Mouse (Mus musculus): ENCODE measurements around the gene Maea. TPM values are rescaled to one million over a fixed set of nuclear protein-coding genes. Genes with fewer than 3 reads are reported as not detected.
"Not testable (repeated sequence)": the region's sequence is repeated elsewhere in the genome, so short reads cannot be mapped to it uniquely, and the experiment has no call there.

Gene Maea
- polyA plus RNA-seq, 1 experiment from 2014 or later, result 123 TPM

GRCm38 (mm10) chr5:33335977-33336360, 660 bp downstream of the Maea start:
- Histone ChIP-seq H3K27ac (replicated peaks; ENCODE audit: low read depth, low read length) (peak overlapping the region; percentile 73), H3K4me3 (ENCODE audit: low read depth, low read length) (peak overlapping the region; percentile 99), H3K4me2 (ENCODE audit: low read depth, low read length) (peak overlapping the region; percentile 79), H3K4me1 (ENCODE audit: control insufficient read depth, insufficient read depth, low read length) (peaks cover 14% of the 10 kb centered on the region), H3K9me3 (ENCODE audit: control insufficient read depth, low read length) (0 out of 2 replicates have a peak, but pooled peaks cover 3% of the 10 kb centered on the region), H3K27me3 (replicated peaks; ENCODE audit: control insufficient read depth, insufficient read depth, low read length) (no peaks in the 10 kb centered on the region), H3K36me3 (ENCODE audit: control insufficient read depth, insufficient read depth, low read length) (peaks cover 14% of the 10 kb centered on the region), H3K9ac (ENCODE audit: low read depth, low read length) (peak overlapping the region; percentile 95)
- WGBS, result 0% methylated on average over 14 of the region's 31 CpGs
- DNase-seq (ENCODE audit: low spot score) (peak; percentile 44), ATAC-seq (ENCODE audit: low read depth) (no peak)

DNA sequence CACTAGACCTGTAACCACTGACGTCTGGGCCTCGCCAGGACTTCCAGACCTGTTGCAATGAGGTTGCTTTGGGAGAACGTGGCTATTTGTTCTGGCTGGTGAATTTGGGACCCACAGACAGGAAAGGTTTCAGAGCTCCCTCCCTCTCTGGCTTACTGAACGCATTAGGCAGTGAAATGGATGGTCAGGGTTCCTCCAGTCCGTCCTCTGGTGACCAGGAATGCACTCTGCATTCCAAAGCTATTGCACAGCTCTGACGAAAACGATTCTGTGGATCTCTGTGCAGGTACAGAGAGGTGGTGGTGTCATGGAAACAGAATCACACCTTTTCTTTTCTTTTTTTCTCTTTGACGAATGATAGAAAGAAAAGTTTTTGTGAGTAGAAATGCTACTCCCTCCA, 1.9 kb downstream of the Maea start:
- H3K9me3 ChIP-seq (ENCODE audit: control insufficient read depth, low read length), result 0 out of 2 replicates have a peak, but pooled peaks cover 3% of the 10 kb centered on the region
- WGBS, result 80% methylated on average over 8 of the region's 8 CpGs
- peak overlapping the region; percentile 95; the same call in 1 of the 2 replicates for H3K9ac ChIP-seq (ENCODE audit: low read depth, low read length)
- H3K4me3 ChIP-seq (ENCODE audit: low read depth, low read length), result no peak overlapping the region
- no peak for DNase-seq (ENCODE audit: low spot score)
- peak overlapping the region; percentile 79; the same call in 1 of the 2 replicates for H3K4me2 ChIP-seq (ENCODE audit: low read depth, low read length)
- peaks cover 14% of the 10 kb centered on the region for H3K4me1 ChIP-seq (ENCODE audit: control insufficient read depth, insufficient read depth, low read length)
- H3K36me3 ChIP-seq (ENCODE audit: control insufficient read depth, insufficient read depth, low read length), result peaks cover 14% of the 10 kb centered on the region
- H3K27me3 ChIP-seq (replicated peaks; ENCODE audit: control insufficient read depth, insufficient read depth, low read length), result no peaks in the 10 kb centered on the region
- no peak for ATAC-seq (ENCODE audit: low read depth)
- no peak overlapping the region for H3K27ac ChIP-seq (replicated peaks; ENCODE audit: low read depth, low read length)

DNA sequence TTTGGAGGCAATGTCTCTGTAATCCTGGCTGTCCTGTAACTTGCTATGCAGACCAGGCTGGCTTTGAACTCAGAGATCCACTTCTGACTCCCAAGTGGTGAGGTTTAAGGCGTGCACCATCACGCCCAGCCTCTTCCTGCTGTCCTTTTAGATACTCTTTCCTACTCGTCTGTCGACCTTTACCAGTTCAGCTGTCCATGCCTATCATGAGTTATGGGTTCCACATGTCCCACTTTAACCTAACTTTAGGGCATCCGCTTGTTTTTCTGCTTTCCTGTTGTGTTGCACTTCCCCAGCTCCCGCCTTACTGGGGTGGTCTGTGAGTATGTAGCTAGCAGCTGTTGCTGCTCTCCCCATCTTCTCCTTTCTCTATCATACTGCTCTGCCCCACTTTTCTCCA, 5.9 kb downstream of the Maea start:
- WGBS, result 76% methylated on average over 6 of the region's 6 CpGs
- no peaks in the 10 kb centered on the region for H3K27me3 ChIP-seq (replicated peaks; ENCODE audit: control insufficient read depth, insufficient read depth, low read length)
- no peak for ATAC-seq (ENCODE audit: low read depth)

DNA sequence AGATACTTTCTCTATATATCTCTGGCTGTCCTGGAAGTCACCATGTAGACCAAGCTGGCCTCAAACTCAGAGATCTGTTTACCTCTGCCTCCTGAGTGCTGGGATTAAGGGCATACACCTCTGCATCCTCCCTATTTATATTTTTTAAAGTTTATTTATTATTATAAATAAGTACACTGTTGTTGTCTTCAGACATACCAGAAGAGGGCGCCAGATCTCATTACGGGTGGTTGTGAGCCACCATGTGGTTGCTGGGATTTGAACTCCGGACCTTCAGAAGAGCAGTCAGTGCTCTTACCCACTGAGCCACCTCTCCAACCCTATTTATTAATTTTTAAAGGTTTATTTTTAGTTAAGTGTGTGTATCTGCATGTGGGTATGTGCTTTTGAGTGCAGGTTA, 6.9 kb downstream of the Maea start:
- H3K36me3 ChIP-seq (ENCODE audit: control insufficient read depth, insufficient read depth, low read length), result peaks cover 28% of the 10 kb centered on the region
- not testable (repeated sequence) for ATAC-seq (ENCODE audit: low read depth); DNase-seq (ENCODE audit: low spot score); H3K4me3 ChIP-seq (ENCODE audit: low read depth, low read length); H3K27ac ChIP-seq (replicated peaks; ENCODE audit: low read depth, low read length); H3K9ac ChIP-seq (ENCODE audit: low read depth, low read length); H3K27me3 ChIP-seq (replicated peaks; ENCODE audit: control insufficient read depth, insufficient read depth, low read length); H3K4me2 ChIP-seq (ENCODE audit: low read depth, low read length); H3K9me3 ChIP-seq (ENCODE audit: control insufficient read depth, low read length); H3K4me1 ChIP-seq (ENCODE audit: control insufficient read depth, insufficient read depth, low read length)
- WGBS, result 78% methylated on average over 3 of the region's 3 CpGs

More for the DNA sequence above, 5.9 kb downstream of the Maea start:
- Histone ChIP-seq H3K4me1 (ENCODE audit: control insufficient read depth, insufficient read depth, low read length) (peaks cover 10% of the 10 kb centered on the region), H3K4me3 (ENCODE audit: low read depth, low read length) (no peak overlapping the region), H3K27ac (replicated peaks; ENCODE audit: low read depth, low read length) (no peak overlapping the region), H3K9ac (ENCODE audit: low read depth, low read length) (no peak overlapping the region), H3K9me3 (ENCODE audit: control insufficient read depth, low read length) (no peaks in the 10 kb centered on the region), H3K4me2 (ENCODE audit: low read depth, low read length) (no peak overlapping the region), H3K36me3 (ENCODE audit: control insufficient read depth, insufficient read depth, low read length) (peaks cover 28% of the 10 kb centered on the region)
- DNase-seq (ENCODE audit: low spot score), result no peak

- DNase-seq (ENCODE audit: low spot score) (no peak), ATAC-seq (ENCODE audit: low read depth) (no peak)
- no peaks in the 10 kb centered on the region for H3K4me1 ChIP-seq (ENCODE audit: control insufficient read depth, insufficient read depth, low read length)
- no peak overlapping the region for H3K4me2 ChIP-seq (ENCODE audit: low read depth, low read length)
- H3K36me3 ChIP-seq (ENCODE audit: control insufficient read depth, insufficient read depth, low read length), result peaks cover 28% of the 10 kb centered on the region
- H3K27ac ChIP-seq (replicated peaks; ENCODE audit: low read depth, low read length), result no peak overlapping the region
- no peak overlapping the region for H3K4me3 ChIP-seq (ENCODE audit: low read depth, low read length)
- no peaks in the 10 kb centered on the region for H3K27me3 ChIP-seq (replicated peaks; ENCODE audit: control insufficient read depth, insufficient read depth, low read length)
- H3K9ac ChIP-seq (ENCODE audit: low read depth, low read length), result no peak overlapping the region
- H3K9me3 ChIP-seq (ENCODE audit: control insufficient read depth, low read length), result no peaks in the 10 kb centered on the region
Measured at GRCm38 (mm10) chr5:33342821-33343220, 7.5 kb downstream of the Maea start.

DNA sequence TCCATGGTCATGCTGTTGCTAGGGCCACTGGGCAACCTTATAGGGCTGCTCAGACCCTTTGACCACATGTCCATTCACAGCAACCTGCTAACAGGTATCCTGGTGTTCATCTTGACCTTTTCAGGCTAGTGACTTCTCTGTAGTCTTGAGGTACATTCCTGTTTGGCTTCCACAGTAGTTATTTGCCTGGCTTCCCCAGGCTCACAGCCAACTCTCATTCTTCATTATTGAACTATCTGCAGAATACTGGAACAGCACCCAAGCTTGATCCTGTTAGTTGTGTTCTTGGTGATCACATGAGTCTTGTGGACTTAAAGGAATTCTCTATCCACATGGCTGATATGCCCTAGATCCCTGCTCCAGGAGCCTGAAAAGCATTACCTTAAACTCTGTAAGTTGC, 8.3 kb downstream of the Maea start:
- Histone ChIP-seq H3K9ac (ENCODE audit: low read depth, low read length) (no peak overlapping the region), H3K36me3 (ENCODE audit: control insufficient read depth, insufficient read depth, low read length) (peaks cover 23% of the 10 kb centered on the region), H3K27ac (replicated peaks; ENCODE audit: low read depth, low read length) (no peak overlapping the region), H3K4me2 (ENCODE audit: low read depth, low read length) (no peak overlapping the region), H3K9me3 (ENCODE audit: control insufficient read depth, low read length) (no peaks in the 10 kb centered on the region), H3K27me3 (replicated peaks; ENCODE audit: control insufficient read depth, insufficient read depth, low read length) (no peaks in the 10 kb centered on the region), H3K4me1 (ENCODE audit: control insufficient read depth, insufficient read depth, low read length) (no peaks in the 10 kb centered on the region), H3K4me3 (ENCODE audit: low read depth, low read length) (no peak overlapping the region)
- no peak for DNase-seq (ENCODE audit: low spot score)
- no peak for ATAC-seq (ENCODE audit: low read depth)

DNA sequence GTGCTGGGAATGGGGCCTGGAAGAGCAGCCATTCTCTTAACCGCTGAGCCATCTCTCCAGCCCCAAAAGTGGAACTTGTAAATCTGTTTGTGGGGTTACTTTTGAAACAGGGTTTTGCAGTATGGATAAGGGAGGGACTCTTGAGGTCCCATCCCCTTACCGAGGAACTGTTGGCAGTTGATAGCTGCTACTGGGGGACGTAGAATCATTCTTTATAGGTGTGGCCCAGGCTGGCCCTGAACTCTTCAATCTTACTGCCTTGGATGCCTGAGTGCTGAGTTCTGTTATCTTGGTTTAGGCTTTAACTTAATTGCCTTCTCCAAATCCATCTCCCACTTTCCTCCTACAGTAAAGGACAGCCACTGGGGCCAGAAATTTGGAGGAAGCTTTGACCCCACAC, 8.8 kb downstream of the Maea start:
- H3K4me2 ChIP-seq (ENCODE audit: low read depth, low read length), result no peak overlapping the region
- no peaks in the 10 kb centered on the region for H3K27me3 ChIP-seq (replicated peaks; ENCODE audit: control insufficient read depth, insufficient read depth, low read length)
- WGBS, result 97% methylated on average over 3 of the region's 3 CpGs
- DNase-seq (ENCODE audit: low spot score) (no peak), ATAC-seq (ENCODE audit: low read depth) (no peak)
- no peak overlapping the region for H3K27ac ChIP-seq (replicated peaks; ENCODE audit: low read depth, low read length)
- no peak overlapping the region for H3K4me3 ChIP-seq (ENCODE audit: low read depth, low read length)
- peaks cover 19% of the 10 kb centered on the region for H3K36me3 ChIP-seq (ENCODE audit: control insufficient read depth, insufficient read depth, low read length)
- no peaks in the 10 kb centered on the region for H3K9me3 ChIP-seq (ENCODE audit: control insufficient read depth, low read length)
- H3K4me1 ChIP-seq (ENCODE audit: control insufficient read depth, insufficient read depth, low read length), result no peaks in the 10 kb centered on the region
- H3K9ac ChIP-seq (ENCODE audit: low read depth, low read length), result no peak overlapping the region

GRCm38 (mm10) chr5:33347620-33348019, 12.3 kb downstream of the Maea start:
- H3K9me3 ChIP-seq (ENCODE audit: control insufficient read depth, low read length), result no peaks in the 10 kb centered on the region
- H3K4me1 ChIP-seq (ENCODE audit: control insufficient read depth, insufficient read depth, low read length), result peaks cover 8% of the 10 kb centered on the region
- H3K9ac ChIP-seq (ENCODE audit: low read depth, low read length), result no peak overlapping the region
- WGBS, result 79% methylated on average over 3 of the region's 3 CpGs
- ATAC-seq (ENCODE audit: low read depth), result no peak
- H3K27ac ChIP-seq (replicated peaks; ENCODE audit: low read depth, low read length), result no peak overlapping the region
- no peaks in the 10 kb centered on the region for H3K27me3 ChIP-seq (replicated peaks; ENCODE audit: control insufficient read depth, insufficient read depth, low read length)
- no peak overlapping the region for H3K4me3 ChIP-seq (ENCODE audit: low read depth, low read length)
- H3K36me3 ChIP-seq (ENCODE audit: control insufficient read depth, insufficient read depth, low read length), result peaks cover 14% of the 10 kb centered on the region; the same call in 1 of the 2 replicates
- DNase-seq (ENCODE audit: low spot score), result no peak
- H3K4me2 ChIP-seq (ENCODE audit: low read depth, low read length), result no peak overlapping the region

- H3K27me3 ChIP-seq (replicated peaks; ENCODE audit: control insufficient read depth, insufficient read depth, low read length), result no peaks in the 10 kb centered on the region
- ATAC-seq (ENCODE audit: low read depth) (no peak), DNase-seq (ENCODE audit: low spot score) (no peak)
- 98% methylated on average over 5 of the region's 5 CpGs for WGBS
- H3K4me1 ChIP-seq (ENCODE audit: control insufficient read depth, insufficient read depth, low read length), result peaks cover 8% of the 10 kb centered on the region
- no peak overlapping the region for H3K4me2 ChIP-seq (ENCODE audit: low read depth, low read length)
- H3K9ac ChIP-seq (ENCODE audit: low read depth, low read length), result no peak overlapping the region
- H3K36me3 ChIP-seq (ENCODE audit: control insufficient read depth, insufficient read depth, low read length), result peaks cover 14% of the 10 kb centered on the region; the same call in 1 of the 2 replicates
- H3K9me3 ChIP-seq (ENCODE audit: control insufficient read depth, low read length), result no peaks in the 10 kb centered on the region
- H3K4me3 ChIP-seq (ENCODE audit: low read depth, low read length), result no peak overlapping the region
- no peak overlapping the region for H3K27ac ChIP-seq (replicated peaks; ENCODE audit: low read depth, low read length)
Measured at GRCm38 (mm10) chr5:33349205-33349604, 13.9 kb downstream of the Maea start.

Measured in embryonic facial prominence, embryonic 14.5 days (tissue).